Mouse (Mus musculus): ENCODE measurements around the gene Cfap97.

DNA sequence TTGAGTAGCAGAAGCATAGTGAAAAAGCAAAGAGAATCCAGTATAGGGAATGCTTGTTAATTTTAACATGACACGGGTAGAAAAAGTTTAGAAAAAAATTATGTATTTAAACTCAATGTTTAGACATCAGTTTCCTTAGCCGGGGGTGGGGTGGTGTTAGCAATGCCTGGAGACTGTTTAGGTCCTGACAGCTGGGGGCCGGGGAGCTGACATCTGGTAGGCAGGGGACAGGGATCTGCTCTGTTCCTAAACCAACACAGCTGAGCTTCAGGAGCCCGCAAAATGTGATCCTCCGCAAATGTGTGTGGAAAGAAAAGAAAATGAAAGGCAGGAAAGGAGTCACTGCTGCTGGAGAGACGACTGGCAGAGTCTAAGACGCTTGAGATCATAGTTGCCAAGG is 91.4 kb downstream of the Cfap97 start:
- no peak for TF ChIP-seq CTCF (IDR thresholded peaks at IDR 0.05; ENCODE audit: low read depth, low read length)
- TF ChIP-seq POLR2A (IDR thresholded peaks at IDR 0.05; ENCODE audit: extremely low read depth, insufficient read depth, low read length) = no peak

Measured in liver, adult 2 months (tissue).